19 mouse cellular contexts compared by ENCODE assay signal in genomic region chr9:26689956-26690698, GRCm38 (mm10). TPM values are rescaled to one million over a fixed set of nuclear protein-coding genes. Genes with fewer than 3 reads are reported as not detected.
A peak's percentile ranks its signal among the peaks of the same experiment; 100 is the strongest.
DNase-seq lines count a peak whose midpoint lies in the region; ATAC-seq and TF ChIP-seq lines count a peak whose summit lies in the region.
"Had no signal": no experiment of that assay in that cellular context is flagged by ENCODE, and none has a peak within 500 bp of the region (broad histone marks: within the 10 kb centered on the region; RNA-seq: fewer than 3 reads in every experiment).

No protein-coding gene starts in this region.

- no peaks in the 10 kb centered on the region for H3K9me3 ChIP-seq in heart, embryonic 10.5 days
- H3K9me3 ChIP-seq in hindbrain, embryonic 13.5 days, result no peaks in the 10 kb centered on the region
- H3K9me3 ChIP-seq in midbrain, postnatal 0 days (ENCODE audit: low read length), result no peaks in the 10 kb centered on the region
- no peaks in the 10 kb centered on the region for H3K9me3 ChIP-seq in limb, embryonic 10.5 days (replicated peaks)
- H3K9me3 ChIP-seq: embryonic facial prominence, embryonic 12.5 days; heart, embryonic 15.5 days; limb, embryonic 15.5 days had no signal

- no peak overlapping the region for H3K4me3 ChIP-seq in heart, embryonic 10.5 days
- no peak overlapping the region for H3K4me3 ChIP-seq in hindbrain, embryonic 13.5 days
- no peak overlapping the region for H3K4me3 ChIP-seq in midbrain, postnatal 0 days (ENCODE audit: low read depth, low read length)
- no peak overlapping the region for H3K4me3 ChIP-seq in limb, embryonic 10.5 days
- H3K4me3 ChIP-seq: embryonic facial prominence, embryonic 12.5 days; heart, embryonic 15.5 days; limb, embryonic 15.5 days had no signal

- ATAC-seq in hindbrain, embryonic 13.5 days (ENCODE audit: low FRiP score), result peak; percentile 86
- peak; percentile 65 for ATAC-seq in midbrain, postnatal 0 days (ENCODE audit: low FRiP score)
- ATAC-seq: inflammation-experienced regulatory T-cells, adult 6 months; liver, postnatal 0 days had no signal

- H3K27ac ChIP-seq in heart, embryonic 10.5 days, result no peak overlapping the region
- 0 out of 2 replicates have a peak overlapping the region, but pooled peaks have one; percentile 19 for H3K27ac ChIP-seq in hindbrain, embryonic 13.5 days
- no peak overlapping the region for H3K27ac ChIP-seq in midbrain, postnatal 0 days (ENCODE audit: low read depth, low read length)
- H3K27ac ChIP-seq in limb, embryonic 10.5 days, result no peak overlapping the region
- H3K27ac ChIP-seq: embryonic facial prominence, embryonic 12.5 days; heart, embryonic 15.5 days; limb, embryonic 15.5 days had no signal

- DNase-seq in heart, adult 11 months, result peak; percentile 56
- no peak for DNase-seq in heart, embryonic 10.5 days (ENCODE audit: low spot score)
- DNase-seq in brain, embryonic 14.5 days (ENCODE audit: low read depth), result peak; percentile 84
- peak; percentile 72 for DNase-seq in midbrain, postnatal 0 days (ENCODE audit: low spot score)
- no peak for DNase-seq in limb, embryonic 10.5 days (ENCODE audit: low spot score)
- DNase-seq in gastrocnemius, postnatal 14 days, result no peak
- DNase-seq: adrenal gland, postnatal 10 days; cerebellum, adult 18-20 months; kidney, adult 8-10 months; kidney, postnatal 36 days; liver, postnatal 0 days; lung, postnatal 36 days; right cerebral cortex, postnatal 4 days; thymus, postnatal 25 days had no signal

- H3K4me2 ChIP-seq in hindbrain, embryonic 13.5 days, result no peak overlapping the region
- H3K4me2 ChIP-seq in midbrain, postnatal 0 days (ENCODE audit: low read depth, low read length, poor library complexity, severe bottlenecking), result no peak overlapping the region
- H3K4me2 ChIP-seq: embryonic facial prominence, embryonic 12.5 days; heart, embryonic 15.5 days; limb, embryonic 15.5 days had no signal

- no peak for TF ChIP-seq CTCF in brain, embryonic 14.5 days (IDR thresholded peaks at IDR 0.05; ENCODE audit: borderline replicate concordance, extremely low read depth, insufficient read depth, insufficient read length)
- no peak for TF ChIP-seq CTCF in midbrain, postnatal 0 days (IDR thresholded peaks at IDR 0.05)

- TF ChIP-seq POLR2A in brain, embryonic 14.5 days (IDR thresholded peaks at IDR 0.05; ENCODE audit: borderline replicate concordance, extremely low read depth, insufficient read depth, insufficient read length, poor library complexity, severe bottlenecking), result no peak

- intact Hi-C loops in gastrocnemius, postnatal 14 days (cut with DNase I; ENCODE audit: low total_unique reads), result no loop called here

- H3K4me1 ChIP-seq in heart, embryonic 10.5 days, result no peaks in the 10 kb centered on the region
- peaks cover 11% of the 10 kb centered on the region for H3K4me1 ChIP-seq in hindbrain, embryonic 13.5 days (replicated peaks)
- H3K4me1 ChIP-seq in midbrain, postnatal 0 days (ENCODE audit: insufficient read depth, low read length), result no peaks in the 10 kb centered on the region
- no peaks in the 10 kb centered on the region for H3K4me1 ChIP-seq in limb, embryonic 10.5 days
- H3K4me1 ChIP-seq: embryonic facial prominence, embryonic 12.5 days; heart, embryonic 15.5 days; limb, embryonic 15.5 days had no signal

- no peaks in the 10 kb centered on the region for H3K27me3 ChIP-seq in heart, embryonic 10.5 days (ENCODE audit: insufficient read depth, poor library complexity, severe bottlenecking)
- no peaks in the 10 kb centered on the region for H3K27me3 ChIP-seq in hindbrain, embryonic 13.5 days
- no peaks in the 10 kb centered on the region for H3K27me3 ChIP-seq in midbrain, postnatal 0 days (ENCODE audit: insufficient read depth, low read length)
- no peaks in the 10 kb centered on the region for H3K27me3 ChIP-seq in limb, embryonic 10.5 days (ENCODE audit: low read depth, poor library complexity, severe bottlenecking)
- H3K27me3 ChIP-seq: embryonic facial prominence, embryonic 12.5 days; heart, embryonic 15.5 days; limb, embryonic 15.5 days had no signal

- H3K36me3 ChIP-seq in heart, embryonic 10.5 days, result no peaks in the 10 kb centered on the region
- no peaks in the 10 kb centered on the region for H3K36me3 ChIP-seq in hindbrain, embryonic 13.5 days
- H3K36me3 ChIP-seq in midbrain, postnatal 0 days (ENCODE audit: insufficient read depth, low read length), result no peaks in the 10 kb centered on the region
- H3K36me3 ChIP-seq in limb, embryonic 10.5 days, result no peaks in the 10 kb centered on the region
- H3K36me3 ChIP-seq: embryonic facial prominence, embryonic 12.5 days; heart, embryonic 15.5 days; limb, embryonic 15.5 days had no signal

- H3K9ac ChIP-seq in hindbrain, embryonic 13.5 days, result no peak overlapping the region
- H3K9ac ChIP-seq in midbrain, postnatal 0 days (replicated peaks; ENCODE audit: low read length, poor library complexity, severe bottlenecking), result no peak overlapping the region
- H3K9ac ChIP-seq: embryonic facial prominence, embryonic 12.5 days; heart, embryonic 15.5 days; limb, embryonic 15.5 days; liver, postnatal 0 days had no signal

- WGBS in heart, embryonic 10.5 days, result 66% methylated on average over 7 of the region's 7 CpGs
- WGBS in hindbrain, embryonic 13.5 days, result 22% methylated on average over 7 of the region's 7 CpGs
- WGBS in midbrain, postnatal 0 days, result 41% methylated on average over 7 of the region's 7 CpGs
- WGBS in limb, embryonic 10.5 days, result 73% methylated on average over 7 of the region's 7 CpGs

RNA-seq across cellular contexts. Expression of gene B3gat1, which starts 43.4 kb away (rescaled TPM):
- not detected in 2 replicates for polyA plus RNA-seq in heart, embryonic 10.5 days (2016; fragmentation: Nextera tagmentation; extraction: Ambion mirVana)
- 226 and 262 TPM in 2 replicates for polyA plus RNA-seq in brain, embryonic 14.5 days (2012; rRNA removed)
- polyA plus RNA-seq in hindbrain, embryonic 13.5 days (2015; fragmentation: Nextera tagmentation; extraction: Ambion mirVana), result 31.7 and 31.9 TPM in 2 replicates
- 195 and 197 TPM in 2 replicates for total RNA-seq in midbrain, postnatal 0 days (2014; rRNA removed)
- 39.2 and 40.9 TPM in 2 replicates for polyA plus RNA-seq in midbrain, postnatal 0 days (2015; fragmentation: Nextera tagmentation; extraction: Ambion mirVana)
- polyA plus RNA-seq in limb, embryonic 10.5 days (2016; fragmentation: Nextera tagmentation; extraction: Ambion mirVana), result 0.05 and 0.21 TPM in 2 replicates
- total RNA-seq in gastrocnemius, postnatal 14 days (2021), result 1 to 10 TPM; 1.7 to 2.0 TPM
- polyA plus RNA-seq: heart, embryonic 15.5 days; inflammation-experienced regulatory T-cells, adult 6 months; liver, postnatal 0 days had no signal

Comparison
In these comparisons a context has a peak if more than half of its experiments do, and no peak if none do; other contexts are left out.
1. DNase-seq: peak in heart, adult 11 months (single experiment), brain, embryonic 14.5 days (single experiment) and midbrain, postnatal 0 days (single experiment); none in heart, embryonic 10.5 days (single experiment), limb, embryonic 10.5 days (single experiment) and gastrocnemius, postnatal 14 days (single experiment).
2. RNA of gene B3gat1, which starts 43.4 kb away (polyA plus RNA-seq): 226 to 262 TPM in brain, embryonic 14.5 days, 39.2 to 40.9 TPM in midbrain, postnatal 0 days and 31.7 to 31.9 TPM in hindbrain, embryonic 13.5 days; 0.05 to 0.21 TPM in limb, embryonic 10.5 days and not detected in heart, embryonic 10.5 days; every median in the first group is over 10 times any median in the second.